Mouse (Mus musculus): ENCODE data around the gene Gnaq. TPM values are rescaled to one million over a fixed set of nuclear protein-coding genes. Genes with fewer than 3 reads are reported as not detected.

The Gnaq gene
- total RNA-seq, 1 experiment from 2014 or later: 14.8 TPM

DNA sequence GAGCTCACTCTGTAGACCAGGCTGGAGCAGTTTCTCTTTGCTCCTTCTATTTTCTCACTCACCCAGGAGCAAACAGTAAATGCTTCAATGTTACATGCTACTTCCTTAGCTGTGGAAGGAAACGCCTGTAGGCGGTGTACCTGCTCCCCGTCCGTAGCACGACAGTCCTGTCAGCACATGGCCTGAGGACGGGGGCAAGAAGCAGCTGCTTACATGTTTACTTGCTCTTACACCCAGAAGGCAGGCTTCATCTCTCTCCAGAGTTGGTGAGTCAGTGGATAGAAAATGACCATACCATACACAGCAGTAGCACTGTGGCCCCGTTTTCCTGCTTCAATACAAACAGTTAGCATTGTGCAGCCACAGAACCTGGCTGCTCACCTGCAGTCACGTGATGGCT lies 247.1 kb downstream of the Gnaq start:
- no peak for ATAC-seq (replicated peaks; ENCODE audit: insufficient number of reproducible peaks, low FRiP score, low TSS enrichment, poor library complexity, severe bottlenecking)

DNA sequence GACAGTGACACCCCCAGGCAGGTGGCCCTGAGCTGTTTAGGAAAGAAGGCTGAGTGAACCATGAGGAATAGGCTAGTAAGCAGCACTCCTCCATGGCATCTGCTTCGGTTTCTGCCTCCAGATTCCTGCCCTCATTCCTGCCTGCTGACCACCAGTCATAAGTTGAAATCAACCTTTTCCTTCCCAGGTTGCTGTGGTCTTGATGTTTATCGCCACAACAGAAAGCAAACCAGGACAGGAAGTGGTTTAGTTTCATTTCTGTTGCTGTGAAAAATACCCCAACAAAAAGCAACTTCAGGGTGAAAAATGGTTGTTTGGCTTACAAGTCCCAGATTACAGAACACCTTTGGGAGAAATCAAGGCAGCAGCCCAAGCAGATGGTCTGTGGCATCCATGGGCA lies 249.8 kb downstream of the Gnaq start:
- ATAC-seq (replicated peaks; ENCODE audit: insufficient number of reproducible peaks, low FRiP score, low TSS enrichment, poor library complexity, severe bottlenecking): no peak

GRCm38 (mm10) chr19:16383127-16383526 lies 250.5 kb downstream of the Gnaq start:
- no peak for ATAC-seq (replicated peaks; ENCODE audit: insufficient number of reproducible peaks, low FRiP score, low TSS enrichment, poor library complexity, severe bottlenecking)

DNA sequence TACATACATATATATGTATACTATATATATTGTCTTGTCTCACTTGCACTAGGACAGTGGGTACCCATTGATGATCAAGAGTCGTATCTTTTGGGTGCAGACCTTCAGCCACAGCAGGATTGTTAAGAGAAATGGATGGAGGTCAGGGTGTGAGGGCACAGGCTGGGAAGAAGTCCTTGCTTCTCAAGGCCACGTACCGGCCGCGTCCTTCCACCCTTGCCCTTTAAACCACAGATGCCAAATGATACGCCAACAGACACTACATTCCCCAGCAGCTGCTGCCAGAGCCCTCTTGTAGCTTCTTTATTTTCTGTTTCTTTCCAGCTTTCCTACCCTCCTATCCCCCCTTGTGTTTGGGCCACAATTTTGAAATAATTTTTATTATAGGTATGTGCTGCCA lies 251.5 kb downstream of the Gnaq start:
- ATAC-seq (replicated peaks; ENCODE audit: insufficient number of reproducible peaks, low FRiP score, low TSS enrichment, poor library complexity, severe bottlenecking): no peak

- no peak for ATAC-seq (replicated peaks; ENCODE audit: insufficient number of reproducible peaks, low FRiP score, low TSS enrichment, poor library complexity, severe bottlenecking)
Measured at GRCm38 (mm10) chr19:16384957-16385356, 252.3 kb downstream of the Gnaq start.

- ATAC-seq (replicated peaks; ENCODE audit: insufficient number of reproducible peaks, low FRiP score, low TSS enrichment, poor library complexity, severe bottlenecking): no peak
Measured at GRCm38 (mm10) chr19:16386514-16386913, 253.9 kb downstream of the Gnaq start.

DNA sequence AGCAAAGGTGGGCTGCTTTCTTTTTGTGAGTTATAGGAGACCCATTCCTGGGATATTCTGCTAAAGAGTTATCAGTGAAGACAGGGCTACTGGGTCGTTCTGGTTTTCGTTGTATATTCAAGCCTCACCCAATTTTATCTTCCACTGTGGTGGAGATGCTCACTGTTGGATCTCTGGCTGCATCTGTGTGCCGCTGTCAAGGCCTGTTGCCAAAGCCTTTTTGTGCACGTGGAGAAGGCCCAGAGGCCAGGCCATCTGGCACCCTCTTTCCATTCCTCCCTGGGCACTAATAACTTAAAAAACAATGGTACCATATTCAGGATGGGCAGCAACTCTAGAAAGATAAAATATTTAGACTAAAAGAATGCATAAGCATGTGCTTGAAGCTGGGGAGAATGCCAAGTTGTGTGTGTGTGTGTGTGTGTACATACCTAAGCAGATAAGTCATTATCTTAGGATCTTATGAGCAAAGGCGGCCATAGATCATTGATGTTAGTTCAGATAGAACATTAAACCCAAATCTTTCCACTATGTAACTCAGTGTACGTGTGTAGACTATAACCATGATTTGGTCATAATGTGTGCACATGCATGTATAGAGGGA lies 257.7 kb downstream of the Gnaq start:
- no peak for ATAC-seq (replicated peaks; ENCODE audit: insufficient number of reproducible peaks, low FRiP score, low TSS enrichment, poor library complexity, severe bottlenecking)

GRCm38 (mm10) chr19:16394381-16394780 lies 261.8 kb downstream of the Gnaq start:
- ATAC-seq (replicated peaks; ENCODE audit: insufficient number of reproducible peaks, low FRiP score, low TSS enrichment, poor library complexity, severe bottlenecking): no peak

GRCm38 (mm10) chr19:16403101-16403500 lies 270.5 kb downstream of the Gnaq start:
- ATAC-seq (replicated peaks; ENCODE audit: insufficient number of reproducible peaks, low FRiP score, low TSS enrichment, poor library complexity, severe bottlenecking): no peak

DNA sequence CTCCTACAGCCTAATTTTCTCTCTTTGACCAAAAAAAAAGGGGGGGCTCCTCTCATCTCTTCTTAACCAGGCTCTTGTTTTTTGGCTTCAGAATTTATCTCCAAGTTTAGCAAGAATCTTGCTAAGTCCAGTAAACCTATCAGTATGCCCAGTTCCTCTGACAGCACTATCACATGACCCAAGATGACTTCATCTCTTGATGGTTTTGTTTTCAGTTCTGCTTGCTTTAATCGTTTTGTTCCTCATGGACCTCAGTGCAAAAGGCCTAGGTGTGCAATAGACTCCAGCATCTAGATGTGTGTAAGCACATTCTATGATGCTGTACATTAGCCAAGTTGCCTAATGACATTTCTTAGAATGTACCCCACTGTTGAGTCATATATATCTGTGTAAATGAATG lies 275.1 kb downstream of the Gnaq start:
- ATAC-seq (replicated peaks; ENCODE audit: insufficient number of reproducible peaks, low FRiP score, low TSS enrichment, poor library complexity, severe bottlenecking): no peak; the same call in 1 of the 2 replicates

DNA sequence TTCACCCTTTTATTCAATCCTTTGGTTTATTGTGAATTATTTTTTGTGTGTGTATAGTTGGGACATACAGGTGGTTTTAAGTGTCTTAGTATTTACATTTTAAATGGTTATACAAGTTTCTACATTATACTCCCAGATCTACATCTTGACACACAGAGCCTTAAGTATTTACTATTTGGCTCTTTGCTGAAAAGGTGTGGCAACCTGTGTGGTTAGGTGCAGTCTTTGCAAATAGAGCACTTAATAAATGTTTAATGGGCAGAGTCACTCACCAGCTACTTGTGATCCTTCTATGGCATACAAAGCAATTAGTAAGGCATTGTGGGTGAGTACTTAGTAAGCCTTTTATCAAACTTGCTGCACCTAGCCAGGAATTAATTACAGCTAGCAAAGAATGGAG lies 278.7 kb downstream of the Gnaq start:
- no peak for ATAC-seq (replicated peaks; ENCODE audit: insufficient number of reproducible peaks, low FRiP score, low TSS enrichment, poor library complexity, severe bottlenecking)

GRCm38 (mm10) chr19:16418086-16418663 lies 285.5 kb downstream of the Gnaq start:
- no peak for ATAC-seq (replicated peaks; ENCODE audit: insufficient number of reproducible peaks, low FRiP score, low TSS enrichment, poor library complexity, severe bottlenecking)

DNA sequence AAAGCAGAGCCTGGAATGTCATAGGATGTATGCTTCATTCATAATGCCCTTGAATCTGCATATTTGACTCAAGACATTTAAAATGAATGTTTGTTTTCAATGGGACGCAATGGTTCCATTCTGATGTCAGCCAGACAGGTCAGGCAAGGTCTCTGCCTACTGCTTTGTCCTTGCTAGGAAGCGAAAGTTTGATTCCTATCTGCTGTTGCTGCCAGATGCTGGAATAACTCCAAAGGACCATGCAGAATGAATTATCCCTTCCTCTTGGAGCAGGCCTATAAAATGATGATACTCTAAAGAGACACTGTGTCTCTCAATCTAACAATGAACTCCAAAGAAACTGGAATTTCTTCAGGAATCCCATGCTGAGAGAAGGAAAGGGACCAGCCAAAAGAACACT lies 293.0 kb downstream of the Gnaq start:
- no peak for ATAC-seq (replicated peaks; ENCODE audit: insufficient number of reproducible peaks, low FRiP score, low TSS enrichment, poor library complexity, severe bottlenecking)

DNA sequence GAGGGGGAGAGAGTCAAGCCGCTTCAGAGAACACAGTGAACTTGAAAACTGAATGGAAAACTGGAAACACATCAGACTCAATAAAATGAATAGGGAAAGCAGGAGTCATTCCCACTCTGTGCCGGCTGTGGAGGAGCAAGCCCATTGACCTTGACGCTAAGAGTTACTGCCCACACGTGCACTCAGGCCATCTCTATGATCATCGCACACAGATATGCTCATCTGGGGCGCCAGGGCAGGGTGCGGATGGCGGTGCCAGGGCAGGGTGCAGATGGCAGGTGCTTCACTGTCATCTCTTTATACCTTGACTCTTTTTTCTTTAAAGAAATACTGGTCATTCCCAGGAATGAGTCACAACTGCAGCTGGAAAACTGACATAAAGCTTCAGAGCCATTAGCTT lies 298.7 kb downstream of the Gnaq start:
- ATAC-seq (replicated peaks; ENCODE audit: insufficient number of reproducible peaks, low FRiP score, low TSS enrichment, poor library complexity, severe bottlenecking): no peak

DNA sequence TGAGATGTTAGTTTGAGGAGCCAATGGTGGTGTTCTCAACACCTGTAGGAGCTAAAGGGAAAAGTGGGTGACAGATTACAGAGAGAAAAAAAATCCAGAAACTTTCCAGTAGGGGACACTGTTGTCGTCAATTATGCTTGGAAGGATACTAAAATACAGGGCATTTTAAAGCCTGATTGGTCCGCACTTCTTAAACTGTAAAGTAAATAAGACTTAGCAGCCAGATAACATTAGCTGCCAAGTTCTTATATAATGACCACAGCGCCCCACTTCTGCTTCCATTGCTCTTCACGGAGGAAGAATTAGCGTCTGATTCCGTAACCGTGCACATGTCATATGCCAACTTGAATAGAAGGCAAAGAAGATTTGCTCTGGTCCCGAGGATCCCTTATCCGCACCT lies 302.2 kb downstream of the Gnaq start:
- ATAC-seq (replicated peaks; ENCODE audit: insufficient number of reproducible peaks, low FRiP score, low TSS enrichment, poor library complexity, severe bottlenecking): no peak

- ATAC-seq (replicated peaks; ENCODE audit: insufficient number of reproducible peaks, low FRiP score, low TSS enrichment, poor library complexity, severe bottlenecking): peak; percentile 49
Measured at GRCm38 (mm10) chr19:16435531-16436231, 303.1 kb downstream of the Gnaq start, which contains the start of gene Gna14. Gna14 (plus strand) TSS chr19:16435762.

DNA sequence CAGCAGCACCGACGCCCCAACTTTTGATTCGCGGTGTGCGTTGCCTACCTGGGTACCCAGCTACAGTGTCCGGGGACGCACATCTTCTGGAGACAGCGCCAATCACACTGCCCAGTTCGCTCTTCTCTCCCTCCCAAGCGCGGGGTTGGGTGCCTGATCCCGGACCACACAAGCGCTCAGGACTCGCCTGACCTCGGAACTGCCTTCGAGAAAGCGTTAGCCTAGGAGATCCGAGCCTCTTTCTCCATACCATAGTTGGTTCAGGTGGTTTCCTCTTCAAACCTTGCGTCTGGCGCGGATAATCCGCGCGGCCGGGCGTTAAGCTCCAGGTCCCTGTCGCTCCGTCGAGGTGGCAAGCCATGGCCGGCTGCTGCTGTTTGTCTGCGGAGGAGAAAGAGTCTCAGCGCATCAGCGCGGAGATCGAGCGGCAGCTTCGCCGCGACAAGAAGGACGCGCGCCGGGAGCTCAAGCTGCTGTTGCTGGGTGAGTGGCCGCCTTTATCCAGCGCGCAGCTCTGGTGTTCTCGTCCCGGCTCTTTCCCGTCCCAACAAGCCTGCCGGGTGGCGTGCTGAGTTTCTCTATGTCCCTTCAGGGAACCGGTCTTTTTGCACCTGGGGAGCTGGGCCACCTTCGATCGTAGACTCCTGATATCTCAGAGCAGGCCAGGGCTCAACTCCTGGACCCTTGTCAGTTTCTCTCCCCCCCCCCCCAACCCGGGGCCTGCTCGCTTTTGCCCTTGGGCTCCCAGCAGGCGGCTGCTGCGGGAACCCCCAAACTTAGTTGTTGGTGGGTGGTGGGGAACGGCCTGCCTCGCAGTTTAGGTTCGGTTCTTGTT lies 303.9 kb downstream of the Gnaq start:
- no peak for ATAC-seq (replicated peaks; ENCODE audit: insufficient number of reproducible peaks, low FRiP score, low TSS enrichment, poor library complexity, severe bottlenecking)

Data from monocyte, adult 5-6 weeks (primary cell).